Mouse (Mus musculus) bone marrow, adult 2 months (tissue): Measurements from ENCODE around the gene Ctss. TPM values are rescaled to one million over a fixed set of nuclear protein-coding genes. Genes with fewer than 3 reads are reported as not detected.
"Not testable (repeated sequence)": the region's sequence is repeated elsewhere in the genome, so short reads cannot be mapped to it uniquely, and the experiment has no call there.

Experiments used
- H3K27ac ChIP-seq: fragments of 200-500 bp; 2 replicates; pipeline ENCODE4 v1.5.1; 2012; ENCODE audit warnings: low read depth, mild to moderate bottlenecking, control low read depth, inconsistent platforms, low read length; ENCODE audit not compliant: control insufficient read depth, poor library complexity, insufficient read depth
- H3K4me1 ChIP-seq: fragments of 200-500 bp; 2 replicates; pipeline ENCODE4 v1.6.1; 2011; ENCODE audit warnings: low read length; ENCODE audit not compliant: control insufficient read depth, insufficient read depth
- H3K4me3 ChIP-seq: fragments of 200-500 bp; replicated peaks from 2 replicates; pipeline ENCODE3; 2011; ENCODE audit warnings: mild to moderate bottlenecking, low read depth, low read length, control low read depth; ENCODE audit not compliant: control insufficient read depth
- CTCF ChIP-seq: fragments of 200-500 bp; IDR thresholded peaks from 2 replicates; pipeline ENCODE4 v1.5.1; 2011; ENCODE audit warnings: low read length, control low read depth; ENCODE audit not compliant: control insufficient read depth, insufficient read depth
- POLR2A ChIP-seq: fragments of 200-500 bp; IDR thresholded peaks from 2 replicates; pipeline ENCODE4 v1.6.1; 2011; ENCODE audit warnings: low read depth, mild to moderate bottlenecking, control low read depth, low read length, borderline replicate concordance; ENCODE audit not compliant: control insufficient read depth
- WGBS: fragments of 180-500 bp; shearing (Covaris S2); methylation state at CpG from one replicate; pipeline ENCODE4 v1.1.7; 2018; 5-methylcytosine and 5-hydroxymethylcytosine counted together
- polyA plus RNA-seq: library from polyadenylated mRNA; stranded (reverse); fragments of >200 nt; gene quantifications from 2 replicates; pipeline ENCODE4 v1.2.4, GENCODE M21; 2011; ENCODE audit warnings: low replicate concordance; ENCODE audit not compliant: missing spikeins, insufficient read depth, insufficient read length

Gene Ctss
- polyA plus RNA-seq, 1 experiment, result 42.3 TPM

- no peak for TF ChIP-seq POLR2A
- TF ChIP-seq CTCF, result no peak
- Histone ChIP-seq H3K4me1 (no peaks in the 10 kb centered on the region; the same call in 1 of the 2 replicates), H3K4me3 (no peak overlapping the region), H3K27ac (no peak overlapping the region)
- 60% methylated on average over 4 of the region's 4 CpGs for WGBS
Measured at GRCm38 (mm10) chr3:95539837-95540236, 13.3 kb downstream of the Ctss start.

DNA sequence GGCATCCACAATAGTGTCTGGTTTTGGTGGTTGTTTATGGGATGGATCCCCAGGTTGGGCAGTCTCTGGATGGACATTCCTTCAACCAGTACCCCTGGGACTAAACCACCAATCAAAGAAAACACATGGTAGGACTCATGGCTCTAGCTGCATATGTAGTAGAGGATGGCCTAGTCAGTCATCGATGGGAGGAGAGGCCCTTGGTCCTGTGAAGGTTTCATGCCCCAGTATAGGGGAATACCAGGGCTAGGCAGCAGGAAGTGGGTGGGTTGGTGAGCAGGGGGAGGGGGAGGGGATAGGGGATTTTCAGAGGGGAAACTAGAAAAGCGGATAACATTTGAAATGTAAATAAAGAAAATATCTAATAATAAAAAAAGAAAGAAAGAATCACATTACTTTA, 14.6 kb downstream of the Ctss start:
- H3K27ac ChIP-seq, H3K4me3 ChIP-seq, H3K4me1 ChIP-seq: not testable (repeated sequence)
- WGBS, result 32% methylated on average over 2 of the region's 2 CpGs

GRCm38 (mm10) chr3:95542171-95542570, 15.6 kb downstream of the Ctss start:
- no peak for TF ChIP-seq POLR2A
- TF ChIP-seq CTCF, result no peak
- Histone ChIP-seq H3K4me1 (no peaks in the 10 kb centered on the region; the same call in 1 of the 2 replicates), H3K27ac (no peak overlapping the region; the same call in 1 of the 2 replicates), H3K4me3 (no peak overlapping the region)

DNA sequence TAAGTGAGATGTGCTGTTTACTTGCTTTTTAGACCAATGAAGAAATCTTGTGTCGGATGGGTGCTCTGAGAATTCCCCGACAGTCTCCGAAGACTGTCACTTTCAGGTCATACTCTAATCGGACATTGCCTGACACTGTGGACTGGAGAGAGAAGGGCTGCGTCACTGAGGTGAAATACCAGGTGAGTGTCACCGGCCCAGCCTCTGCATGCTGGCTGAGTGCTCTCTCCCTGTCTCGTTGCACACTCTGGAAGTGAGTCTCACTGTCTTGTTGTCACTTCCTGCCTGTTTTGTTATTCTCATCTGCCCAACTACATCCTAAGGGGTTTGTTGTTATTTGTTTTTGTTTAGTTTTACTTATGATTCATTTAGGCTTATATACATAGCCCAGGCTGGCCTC, 16.4 kb downstream of the Ctss start:
- WGBS, result 85% methylated on average over 7 of the region's 7 CpGs
- H3K4me3 ChIP-seq, result no peak overlapping the region
- TF ChIP-seq CTCF (no peak), POLR2A (no peak)
- no peaks in the 10 kb centered on the region; the same call in 1 of the 2 replicates for H3K4me1 ChIP-seq
- no peak overlapping the region for H3K27ac ChIP-seq

DNA sequence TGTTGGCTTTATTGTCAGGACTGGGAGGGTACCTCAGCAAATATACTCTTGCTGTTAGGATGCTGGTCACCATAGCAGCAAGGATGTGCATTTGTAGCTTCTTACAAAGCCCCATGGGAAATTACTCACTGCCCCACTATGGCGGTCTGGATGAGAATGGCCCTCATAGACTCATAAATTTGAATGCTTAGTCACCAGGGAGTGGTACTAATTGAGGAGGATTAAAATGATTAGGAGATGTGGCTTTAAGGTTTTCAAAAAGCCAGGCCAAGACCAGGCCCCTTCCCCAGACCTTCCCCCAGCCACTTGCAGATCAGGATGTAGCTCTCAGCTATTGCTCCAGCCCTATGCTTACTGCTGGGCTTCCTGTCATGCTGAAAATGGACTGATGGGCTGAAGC, 23.6 kb downstream of the Ctss start:
- H3K27ac ChIP-seq, result no peak overlapping the region
- TF ChIP-seq CTCF, result no peak
- no peak for TF ChIP-seq POLR2A
- 88% methylated on average over 1 of the region's 1 CpGs for WGBS
- H3K4me3 ChIP-seq, result no peak overlapping the region
- H3K4me1 ChIP-seq, result no peaks in the 10 kb centered on the region; the same call in 1 of the 2 replicates

- WGBS, result 62% methylated on average over 3 of the region's 3 CpGs
- TF ChIP-seq POLR2A, result no peak
- TF ChIP-seq CTCF, result no peak
- Histone ChIP-seq H3K4me3 (no peak overlapping the region), H3K27ac (no peak overlapping the region), H3K4me1 (no peaks in the 10 kb centered on the region; the same call in 1 of the 2 replicates)
Measured at GRCm38 (mm10) chr3:95553986-95554385, 27.4 kb downstream of the Ctss start.

GRCm38 (mm10) chr3:95559437-95559836, 32.9 kb downstream of the Ctss start, which contains the start of gene Hormad1:
Gene Hormad1, plus strand, starts transcription at chr3:95559677.
- H3K4me1 ChIP-seq, result no peaks in the 10 kb centered on the region
- no peak within 1 kb of the TSS for H3K4me3 ChIP-seq
- 90% methylated on average over 27 of the region's 27 CpGs for WGBS
- no peak within 1 kb of the TSS; the same call in 1 of the 2 replicates for H3K27ac ChIP-seq
- TF ChIP-seq POLR2A (no peak), CTCF (no peak)

DNA sequence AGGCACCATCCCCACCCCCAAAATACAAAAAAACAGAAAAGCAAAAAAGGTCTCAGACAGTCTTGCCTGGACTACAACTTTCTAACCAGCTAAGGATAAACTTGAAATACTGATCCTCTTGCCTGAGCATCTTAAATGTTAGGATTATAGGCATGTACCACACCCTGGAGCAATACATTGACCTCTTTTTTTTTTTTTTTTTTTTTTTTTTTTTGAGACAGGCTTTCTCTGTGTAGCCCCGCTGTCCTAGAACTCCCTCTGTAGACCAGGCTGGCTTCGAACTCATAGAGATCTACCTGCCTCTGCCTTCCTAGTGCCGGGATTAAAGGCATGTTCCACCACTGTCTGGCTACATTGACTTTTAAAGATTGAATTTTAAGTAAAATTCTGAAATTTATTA, 34.2 kb downstream of the Ctss start:
- Histone ChIP-seq H3K4me1 (no peaks in the 10 kb centered on the region), H3K27ac (no peak overlapping the region), H3K4me3 (no peak overlapping the region)
- WGBS, result 87% methylated on average over 3 of the region's 3 CpGs
- TF ChIP-seq POLR2A (no peak), CTCF (no peak)

- no peak overlapping the region for H3K27ac ChIP-seq
- H3K4me3 ChIP-seq, result no peak overlapping the region
- WGBS, result 85% methylated on average over 2 of the region's 2 CpGs
- H3K4me1 ChIP-seq, result no peaks in the 10 kb centered on the region
- TF ChIP-seq POLR2A, result no peak
- no peak for TF ChIP-seq CTCF
Measured at GRCm38 (mm10) chr3:95561826-95562225, 35.2 kb downstream of the Ctss start.
